Mouse (Mus musculus) E14TG2a.4 (cell line): ENCODE results near the gene Nap1l4.

ENCODE experiments used
- H3K27me3 ChIP-seq: 2 replicates; pipeline ENCODE4 v1.6.1; 2014; ENCODE audit warnings: low read length, control low read depth; ENCODE audit not compliant: insufficient read depth
- H3K36me3 ChIP-seq: 2 replicates; pipeline ENCODE4 v1.6.1; 2014; ENCODE audit warnings: low read length, control low read depth; ENCODE audit not compliant: insufficient read depth
- H3K4me1 ChIP-seq: replicated peaks from 2 replicates; pipeline ENCODE4 v1.6.1; 2014; ENCODE audit warnings: low read depth, low read length, control low read depth
- H3K4me3 ChIP-seq: replicated peaks from 2 replicates; pipeline ENCODE4 v1.5.1; 2014; ENCODE audit warnings: mild to moderate bottlenecking, low read length
- H3K9me3 ChIP-seq: 2 replicates; pipeline ENCODE4 v1.6.1; 2014; ENCODE audit warnings: low read length, control low read depth
- CTCF ChIP-seq: conservative IDR thresholded peaks from 2 replicates; pipeline ENCODE4 v1.5.1; 2014; ENCODE audit warnings: low read length
- NANOG ChIP-seq: IDR thresholded peaks from 2 replicates; pipeline ENCODE4 v1.6.1; 2014; ENCODE audit warnings: borderline replicate concordance, low read length, mixed read lengths
- POU5F1 ChIP-seq: IDR thresholded peaks from 2 replicates; pipeline ENCODE4 v1.6.1; 2014; ENCODE audit warnings: low read length, borderline replicate concordance

Nap1l4 gene

DNA sequence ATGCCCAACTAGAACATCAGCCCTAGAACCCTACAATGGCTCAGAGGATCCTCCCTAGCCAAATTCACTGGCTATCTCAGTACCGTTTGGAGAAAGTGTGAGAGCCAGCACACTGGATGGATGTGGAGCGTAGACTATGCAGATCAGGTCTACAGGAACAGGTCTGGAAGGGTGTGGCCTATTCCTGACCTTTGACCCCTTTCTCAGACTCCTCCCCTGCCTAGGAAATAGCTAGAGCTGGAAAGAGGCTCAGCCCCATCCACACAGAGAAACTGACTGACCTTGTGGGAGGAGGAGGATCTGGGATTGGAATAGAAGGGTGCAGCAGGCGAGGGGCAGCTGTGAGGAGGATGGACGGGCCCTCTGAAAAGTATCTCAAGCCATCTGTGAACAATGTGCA lies 50.3 kb downstream of the Nap1l4 start:
- TF ChIP-seq NANOG (no peak), CTCF (no peak), POU5F1 (no peak)
- Histone ChIP-seq H3K27me3 (peaks cover 68% of the 10 kb centered on the region), H3K4me3 (peak overlapping the region; percentile 20; the same call in 1 of the 2 replicates), H3K36me3 (peaks cover 6% of the 10 kb centered on the region; the same call in 1 of the 2 replicates), H3K4me1 (peaks cover 58% of the 10 kb centered on the region), H3K9me3 (no peaks in the 10 kb centered on the region)

DNA sequence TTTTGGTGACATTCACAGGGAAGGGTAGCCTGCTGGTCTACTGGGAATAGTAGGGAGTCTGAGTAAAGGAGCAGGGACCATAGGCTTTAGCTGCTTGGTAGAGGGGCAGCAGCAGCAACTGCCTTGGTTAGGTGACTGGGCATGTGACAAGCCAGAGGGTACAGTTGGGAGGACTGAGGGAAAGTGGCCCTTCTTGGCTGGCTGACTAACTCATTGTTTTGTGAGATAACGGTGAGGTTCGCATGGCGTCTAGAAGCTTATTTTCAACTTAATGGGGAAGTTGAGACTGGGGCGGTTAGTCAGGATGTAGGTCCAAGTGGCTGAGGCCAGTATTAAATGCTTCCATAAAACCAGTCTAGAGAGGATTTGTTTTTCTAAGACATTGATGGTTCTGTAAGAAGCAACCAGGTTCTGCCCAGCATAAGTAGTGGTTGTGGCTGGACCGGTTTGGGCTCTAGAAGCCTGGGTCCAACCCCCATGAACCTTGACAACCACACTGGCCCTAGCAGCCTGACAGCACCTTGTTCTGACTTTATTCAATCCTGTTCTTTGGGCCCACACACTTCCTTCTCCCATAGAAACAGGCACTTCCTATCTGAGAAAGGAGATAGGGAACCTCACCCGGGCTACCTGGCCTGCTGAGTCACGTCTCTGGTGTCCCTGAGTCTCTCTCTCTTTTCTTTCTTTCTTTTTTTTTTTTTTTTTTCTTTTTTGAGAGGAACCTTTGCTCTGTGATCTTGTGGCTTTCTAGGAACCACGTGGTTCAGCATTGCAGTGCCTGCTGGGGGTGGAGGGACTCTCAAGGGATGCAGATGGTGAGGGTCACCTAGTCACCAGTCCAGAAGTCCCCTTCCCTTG lies 53.6 kb downstream of the Nap1l4 start:
- TF ChIP-seq NANOG (no peak), POU5F1 (no peak), CTCF (no peak)

DNA sequence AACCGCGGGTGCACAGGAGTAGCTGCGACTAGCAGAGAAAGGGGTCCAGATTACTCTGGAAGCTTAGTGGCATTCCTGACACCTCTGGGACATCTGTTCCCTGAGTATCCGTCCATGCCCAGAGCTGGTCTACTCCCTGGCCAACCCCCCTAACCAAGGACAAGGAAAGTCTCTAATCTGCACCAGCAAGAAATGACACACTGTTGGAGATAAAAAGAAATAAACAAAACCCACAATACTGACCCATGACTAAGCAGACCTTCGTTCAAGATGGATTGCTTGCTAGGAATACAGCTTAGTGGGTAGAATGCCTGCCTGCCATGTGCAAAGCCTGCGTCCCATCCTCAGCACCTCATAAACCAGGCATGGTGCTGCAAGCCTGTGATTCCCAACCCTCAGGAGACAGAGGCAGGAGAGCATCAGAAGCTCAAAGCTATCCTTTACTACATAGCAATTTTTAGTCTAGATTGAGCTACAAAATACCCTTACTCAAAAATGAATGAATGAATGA lies 55.2 kb downstream of the Nap1l4 start:
- H3K4me3 ChIP-seq: no peak overlapping the region
- peaks cover 31% of the 10 kb centered on the region for H3K4me1 ChIP-seq
- peaks cover 72% of the 10 kb centered on the region for H3K27me3 ChIP-seq
- no peaks in the 10 kb centered on the region for H3K36me3 ChIP-seq
- TF ChIP-seq NANOG (no peak), CTCF (no peak), POU5F1 (no peak)
- H3K9me3 ChIP-seq: no peaks in the 10 kb centered on the region

More for the DNA sequence above, 53.6 kb downstream of the Nap1l4 start:
- Histone ChIP-seq H3K36me3 (peaks cover under 1% of the 10 kb centered on the region; the same call in 1 of the 2 replicates), H3K9me3 (no peaks in the 10 kb centered on the region), H3K4me1 (peaks cover 40% of the 10 kb centered on the region), H3K4me3 (no peak overlapping the region), H3K27me3 (peaks cover 72% of the 10 kb centered on the region)

- no peak for TF ChIP-seq CTCF
- TF ChIP-seq NANOG: no peak
- no peak for TF ChIP-seq POU5F1
- no peaks in the 10 kb centered on the region for H3K9me3 ChIP-seq
- peaks cover 86% of the 10 kb centered on the region for H3K27me3 ChIP-seq
- peaks cover 18% of the 10 kb centered on the region for H3K4me1 ChIP-seq
- no peak overlapping the region for H3K4me3 ChIP-seq
- no peaks in the 10 kb centered on the region for H3K36me3 ChIP-seq
Measured at GRCm38 (mm10) chr7:143489735-143490134, 59.2 kb downstream of the Nap1l4 start.

GRCm38 (mm10) chr7:143482541-143482940 lies 66.4 kb downstream of the Nap1l4 start:
- H3K4me1 ChIP-seq: peaks cover 50% of the 10 kb centered on the region
- H3K36me3 ChIP-seq: no peaks in the 10 kb centered on the region
- no peak for TF ChIP-seq CTCF
- TF ChIP-seq NANOG: no peak
- TF ChIP-seq POU5F1: no peak

DNA sequence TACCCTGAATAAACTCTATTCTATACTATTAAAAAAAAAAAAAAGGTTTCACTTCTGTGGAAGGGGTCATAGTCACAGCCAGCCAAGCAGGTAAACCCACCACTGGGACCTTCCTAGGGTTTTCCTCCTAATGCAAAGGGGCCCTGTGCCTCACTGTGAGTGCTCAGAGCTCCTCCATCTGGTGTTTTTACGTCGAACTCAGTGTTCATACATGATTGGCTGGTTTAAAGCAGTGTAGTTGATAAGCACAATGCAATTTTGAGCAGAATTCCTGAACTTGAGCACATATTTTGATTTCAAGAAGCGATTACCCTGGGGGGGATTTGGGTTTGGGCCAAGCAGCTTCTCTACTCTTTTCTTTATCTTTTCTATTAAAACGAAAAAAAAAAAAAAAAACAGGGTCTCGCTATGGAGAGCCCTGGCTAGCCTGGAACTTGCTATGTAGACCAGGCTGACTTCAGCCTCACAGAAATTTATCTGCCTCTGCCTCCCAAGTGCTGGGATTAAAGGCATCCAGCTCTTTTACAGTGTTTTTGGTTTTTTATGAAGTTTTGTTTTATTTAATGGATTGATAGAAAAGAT lies 67.0 kb downstream of the Nap1l4 start:
- H3K27me3 ChIP-seq: peaks cover 66% of the 10 kb centered on the region
- H3K4me1 ChIP-seq: peaks cover 54% of the 10 kb centered on the region
- H3K4me3 ChIP-seq: no peak overlapping the region
- no peaks in the 10 kb centered on the region for H3K36me3 ChIP-seq
- no peaks in the 10 kb centered on the region for H3K9me3 ChIP-seq
- TF ChIP-seq POU5F1 (no peak), NANOG (no peak), CTCF (no peak)

More at GRCm38 (mm10) chr7:143482541-143482940, 66.4 kb downstream of the Nap1l4 start:
- Histone ChIP-seq H3K4me3 (0 out of 2 replicates have a peak overlapping the region, but pooled peaks have one; percentile 10), H3K9me3 (no peaks in the 10 kb centered on the region), H3K27me3 (peaks cover 71% of the 10 kb centered on the region)

DNA sequence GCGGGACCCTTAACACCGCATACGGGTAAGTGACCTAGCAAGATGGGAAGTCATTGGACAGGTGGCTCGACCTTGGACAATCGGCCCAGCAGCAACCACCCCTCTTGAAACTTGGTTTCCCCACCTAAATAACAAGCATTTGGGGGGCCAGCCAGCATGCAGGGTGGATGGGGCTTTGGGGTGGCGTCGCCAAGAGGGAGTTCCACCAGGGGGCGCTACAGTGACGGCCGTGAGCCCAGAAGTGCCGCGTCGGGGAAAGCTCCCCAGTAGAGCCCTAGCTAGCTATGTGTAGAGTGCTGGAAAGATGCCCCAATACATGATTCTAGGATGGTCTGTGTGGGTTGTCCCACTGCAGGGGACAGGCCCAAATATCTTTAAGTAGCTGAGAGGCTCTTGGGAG lies 68.4 kb downstream of the Nap1l4 start:
- H3K4me1 ChIP-seq: peaks cover 65% of the 10 kb centered on the region
- no peaks in the 10 kb centered on the region for H3K9me3 ChIP-seq
- TF ChIP-seq CTCF (peak; percentile 84), NANOG (no peak)
- peak overlapping the region; percentile 53 for H3K4me3 ChIP-seq
- H3K36me3 ChIP-seq: no peaks in the 10 kb centered on the region; the same call in 1 of the 2 replicates
- H3K27me3 ChIP-seq: peaks cover 63% of the 10 kb centered on the region

DNA sequence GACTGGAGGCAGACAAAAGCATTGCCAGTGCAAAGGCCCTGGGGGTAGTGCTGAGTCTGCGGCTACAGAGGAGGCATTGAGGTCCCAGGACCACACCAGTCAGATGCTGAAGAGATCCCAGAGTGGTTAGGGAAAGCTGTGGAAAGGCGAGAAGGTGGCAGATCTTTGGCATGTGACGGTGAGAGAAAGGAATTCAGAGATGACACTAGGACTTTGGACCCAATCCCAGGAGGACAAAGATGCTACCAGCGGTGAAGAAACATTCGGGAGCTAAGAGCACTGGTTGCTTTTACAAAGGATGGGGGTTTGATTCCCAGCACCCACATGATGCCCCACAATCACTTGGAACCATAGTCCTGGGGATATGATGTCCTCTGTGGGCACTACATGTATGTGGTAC lies 71.1 kb downstream of the Nap1l4 start:
- no peak for TF ChIP-seq NANOG
- TF ChIP-seq POU5F1: no peak
- no peak for TF ChIP-seq CTCF
- Histone ChIP-seq H3K9me3 (no peaks in the 10 kb centered on the region), H3K36me3 (no peaks in the 10 kb centered on the region; the same call in 1 of the 2 replicates), H3K27me3 (peaks cover 38% of the 10 kb centered on the region), H3K4me1 (peaks cover 78% of the 10 kb centered on the region), H3K4me3 (no peak overlapping the region)
